In genomic region chr8:122111745-122112144, GRCm38 (mm10) we compare ENCODE assay signal across 19 mouse cellular contexts.
DNase-seq lines count a peak whose midpoint lies in the region; ATAC-seq and TF ChIP-seq lines count a peak whose summit lies in the region.
"Had no signal": no experiment of that assay in that cellular context is flagged by ENCODE, and none has a peak within 500 bp of the region (broad histone marks: within the 10 kb centered on the region; RNA-seq: fewer than 3 reads in every experiment).

No protein-coding gene starts in this region.

- H3K27ac ChIP-seq in gastrocnemius, adult 2 months, result peak overlapping the region; percentile 53
- H3K27ac ChIP-seq: embryonic facial prominence, embryonic 10.5 days; hindbrain, postnatal 0 days; kidney, postnatal 0 days; layer of hippocampus, adult 2 months; liver, embryonic 12.5 days; stomach, postnatal 0 days had no signal

- H3K36me3 ChIP-seq in megakaryocyte, embryonic 14.5 days (replicated peaks; ENCODE audit: low read length), result no peaks in the 10 kb centered on the region
- H3K36me3 ChIP-seq: embryonic facial prominence, embryonic 10.5 days; heart, embryonic 12.5 days; liver, embryonic 12.5 days had no signal

- peaks cover 15% of the 10 kb centered on the region for H3K9me3 ChIP-seq in megakaryocyte, embryonic 14.5 days
- H3K9me3 ChIP-seq: embryonic facial prominence, embryonic 10.5 days; heart, embryonic 12.5 days; liver, embryonic 12.5 days had no signal

- peaks cover 54% of the 10 kb centered on the region for H3K4me1 ChIP-seq in megakaryocyte, embryonic 14.5 days

- H3K4me3 ChIP-seq in gastrocnemius, adult 2 months, result no peak overlapping the region
- peak overlapping the region; percentile 70 for H3K4me3 ChIP-seq in megakaryocyte, embryonic 14.5 days (replicated peaks)
- H3K4me3 ChIP-seq: embryonic facial prominence, embryonic 10.5 days; erythroblast, embryonic 14.5 days; heart, embryonic 12.5 days; layer of hippocampus, adult 2 months; liver, embryonic 12.5 days had no signal

- peak; percentile 22 for ATAC-seq in common myeloid progenitor, adult 5-6 weeks (replicated peaks; ENCODE audit: low read depth, poor library complexity, severe bottlenecking)
- ATAC-seq: forebrain, embryonic 14.5 days; hindbrain, postnatal 0 days; liver, embryonic 12.5 days had no signal

- intact Hi-C loops in gastrocnemius, adult 2 months (cut with DNase I), result no loop called here

- peaks cover 75% of the 10 kb centered on the region for H3K27me3 ChIP-seq in megakaryocyte, embryonic 14.5 days (replicated peaks)
- H3K27me3 ChIP-seq: heart, embryonic 12.5 days had no signal

- peak; percentile 65 for DNase-seq in gastrocnemius, adult 2 months
- no peak for DNase-seq in gastrocnemius, postnatal 10 days
- peak; percentile 43 for DNase-seq in 416B (ENCODE audit: low read depth)
- DNase-seq in cerebellum, postnatal 14 days, result no peak
- no peak for DNase-seq in urinary bladder, postnatal 10 days (ENCODE audit: low spot score)
- DNase-seq: cerebellum, postnatal 36 days; left cerebral cortex, postnatal 4 days; right cerebral cortex, adult 18-20 months had no signal

- TF ChIP-seq CTCF in gastrocnemius, adult 2 months (IDR thresholded peaks at IDR 0.05), result no peak

Comparison
In these comparisons a context has a peak if more than half of its experiments do, and no peak if none do; other contexts are left out.
1. DNase-seq: peak in gastrocnemius, adult 2 months (single experiment) and 416B (single experiment); none in gastrocnemius, postnatal 10 days (single experiment), cerebellum, postnatal 14 days (0 of 2) and urinary bladder, postnatal 10 days (single experiment).